Mouse (Mus musculus) hindbrain, embryonic 16.5 days (tissue): ENCODE results near the gene Scgb1b30. TPM values are rescaled to one million over a fixed set of nuclear protein-coding genes. Genes with fewer than 3 reads are reported as not detected.

ENCODE experiments used
- ATAC-seq: fragments of 200-750 bp; cut with Nextera tagmentation; 2 replicates; pipeline ENCODE4 v1.8.0; 2017; ENCODE audit warnings: moderate TSS enrichment, moderate library complexity
- H3K27ac ChIP-seq: fragments of 300-500 bp; sonication (generic); 2 replicates; pipeline ENCODE4 v1.5.1; 2014; ENCODE audit warnings: low read depth, mild to moderate bottlenecking, control low read depth, low read length, moderate library complexity
- H3K27me3 ChIP-seq: fragments of 300-500 bp; sonication (generic); replicated peaks from 2 replicates; pipeline ENCODE4 v1.6.1; 2014; ENCODE audit warnings: low read length; ENCODE audit not compliant: control insufficient read depth, insufficient read depth
- H3K36me3 ChIP-seq: fragments of 300-500 bp; sonication (generic); 2 replicates; pipeline ENCODE4 v1.6.1; 2014; ENCODE audit warnings: mild to moderate bottlenecking, low read length, moderate library complexity, mixed read lengths; ENCODE audit not compliant: control insufficient read depth, insufficient read depth
- H3K4me1 ChIP-seq: fragments of 300-500 bp; sonication (generic); 2 replicates; pipeline ENCODE4 v1.6.1; 2014; ENCODE audit warnings: low read depth, low read length; ENCODE audit not compliant: control insufficient read depth, insufficient read depth
- H3K4me2 ChIP-seq: fragments of 300-500 bp; sonication (generic); 2 replicates; pipeline ENCODE4 v1.6.1; 2014; ENCODE audit warnings: mild to moderate bottlenecking, low read length, control low read depth, moderate library complexity
- H3K4me3 ChIP-seq: fragments of 300-500 bp; sonication (generic); 2 replicates; pipeline ENCODE4 v1.5.1; 2014; ENCODE audit warnings: mild to moderate bottlenecking, low read length, control low read depth, moderate library complexity
- H3K9ac ChIP-seq: fragments of 300-500 bp; sonication (generic); 2 replicates; pipeline ENCODE4 v1.6.1; 2014; ENCODE audit warnings: low read depth, mild to moderate bottlenecking, control low read depth, low read length, moderate library complexity
- H3K9me3 ChIP-seq: fragments of 300-500 bp; sonication (generic); 2 replicates; pipeline ENCODE4 v1.6.1; 2014; ENCODE audit warnings: mild to moderate bottlenecking, low read length, moderate library complexity; ENCODE audit not compliant: control insufficient read depth
- WGBS: fragments of 180-500 bp; shearing (Covaris S2); extraction: QIAGEN DNeasy Blood & Tissue Kit; methylation state at CpG from one replicate; pipeline ENCODE4 v1.1.7; 2014; 5-methylcytosine and 5-hydroxymethylcytosine counted together
- polyA plus RNA-seq: library from polyadenylated mRNA; unstranded; fragments of >200 nt; fragmentation: Nextera tagmentation; extraction: Ambion mirVana; gene quantifications from 2 replicates; pipeline ENCODE4 v1.2.1, GENCODE M21; 2015

The Scgb1b30 gene
- polyA plus RNA-seq, 1 experiment from 2014 or later: not detected

DNA sequence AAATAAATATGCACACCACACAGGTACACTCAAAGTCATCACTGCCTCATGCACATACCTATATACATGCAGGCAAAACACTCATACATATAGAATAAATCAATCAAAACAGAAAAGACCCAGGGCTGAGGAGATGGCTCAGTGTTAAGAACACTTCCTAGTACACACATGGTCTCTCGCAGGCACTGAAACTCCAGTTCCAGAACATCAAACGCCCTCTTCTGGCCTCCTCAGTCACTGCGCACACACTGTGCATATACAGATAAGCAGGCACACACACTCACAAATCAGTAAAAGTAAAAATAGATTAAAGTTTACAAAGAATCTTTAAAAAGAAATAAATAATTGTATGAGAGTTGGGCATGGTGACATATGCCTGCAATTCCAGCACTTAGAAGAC, 31.1 kb downstream of the Scgb1b30 start:
- Histone ChIP-seq H3K27me3 (no peaks in the 10 kb centered on the region), H3K4me1 (peaks cover 13% of the 10 kb centered on the region), H3K36me3 (no peaks in the 10 kb centered on the region), H3K4me3 (no peak overlapping the region), H3K9me3 (no peaks in the 10 kb centered on the region), H3K4me2 (no peak overlapping the region), H3K9ac (no peak overlapping the region), H3K27ac (no peak overlapping the region)
- ATAC-seq: no peak
- WGBS: 84% methylated on average over 3 of the region's 3 CpGs

GRCm38 (mm10) chr7:34131118-34131517, 35.9 kb downstream of the Scgb1b30 start:
- H3K4me3 ChIP-seq: no peak overlapping the region
- 79% methylated on average over 3 of the region's 3 CpGs for WGBS

DNA sequence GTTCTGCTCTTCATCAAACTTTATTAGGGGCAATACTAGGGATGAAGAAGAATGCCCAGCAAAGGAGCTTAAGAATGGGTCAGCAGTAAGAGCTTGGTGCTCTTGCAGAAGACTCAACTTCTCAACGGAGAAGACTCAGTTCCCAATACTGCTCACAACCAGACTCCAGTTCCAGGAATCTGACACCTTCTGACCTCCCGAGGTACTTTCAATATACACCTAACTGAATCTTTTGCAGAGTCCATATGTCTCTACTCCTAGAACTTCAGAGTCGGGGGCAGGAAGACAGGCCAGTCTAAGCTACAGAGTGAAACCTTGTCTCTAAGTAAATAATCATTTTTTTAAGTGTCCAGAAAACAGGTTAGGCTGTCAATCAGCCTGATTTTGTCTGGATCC, 36.7 kb downstream of the Scgb1b30 start:
- H3K4me1 ChIP-seq: peaks cover 17% of the 10 kb centered on the region
- H3K27ac ChIP-seq: no peak overlapping the region
- peak overlapping the region; percentile 89; the same call in 1 of the 2 replicates for H3K9ac ChIP-seq
- no peaks in the 10 kb centered on the region for H3K36me3 ChIP-seq
- WGBS: 15% methylated on average over 3 of the region's 3 CpGs
- ATAC-seq: peak; percentile 18
- peak overlapping the region; percentile 76 for H3K4me2 ChIP-seq
- no peaks in the 10 kb centered on the region for H3K9me3 ChIP-seq
- peak overlapping the region; percentile 64 for H3K4me3 ChIP-seq
- no peaks in the 10 kb centered on the region for H3K27me3 ChIP-seq

More at GRCm38 (mm10) chr7:34131118-34131517, 35.9 kb downstream of the Scgb1b30 start:
- H3K9me3 ChIP-seq: no peaks in the 10 kb centered on the region
- no peak overlapping the region for H3K27ac ChIP-seq
- ATAC-seq: no peak
- no peak overlapping the region; the same call in 1 of the 2 replicates for H3K4me2 ChIP-seq
- H3K4me1 ChIP-seq: peaks cover 17% of the 10 kb centered on the region
- no peaks in the 10 kb centered on the region for H3K27me3 ChIP-seq
- H3K36me3 ChIP-seq: no peaks in the 10 kb centered on the region
- 0 out of 2 replicates have a peak overlapping the region, but pooled peaks have one; percentile 21 for H3K9ac ChIP-seq

- Histone ChIP-seq H3K9me3 (no peaks in the 10 kb centered on the region), H3K9ac (peak overlapping the region; percentile 89), H3K27me3 (no peaks in the 10 kb centered on the region), H3K36me3 (no peaks in the 10 kb centered on the region), H3K27ac (peak overlapping the region; percentile 80), H3K4me1 (peaks cover 17% of the 10 kb centered on the region), H3K4me2 (peak overlapping the region; percentile 76), H3K4me3 (peak overlapping the region; percentile 64)
- ATAC-seq: peak; percentile 80
- 1% methylated on average over 62 of the region's 116 CpGs for WGBS
Observed at GRCm38 (mm10) chr7:34132355-34133079, 37.3 kb downstream of the Scgb1b30 start.

DNA sequence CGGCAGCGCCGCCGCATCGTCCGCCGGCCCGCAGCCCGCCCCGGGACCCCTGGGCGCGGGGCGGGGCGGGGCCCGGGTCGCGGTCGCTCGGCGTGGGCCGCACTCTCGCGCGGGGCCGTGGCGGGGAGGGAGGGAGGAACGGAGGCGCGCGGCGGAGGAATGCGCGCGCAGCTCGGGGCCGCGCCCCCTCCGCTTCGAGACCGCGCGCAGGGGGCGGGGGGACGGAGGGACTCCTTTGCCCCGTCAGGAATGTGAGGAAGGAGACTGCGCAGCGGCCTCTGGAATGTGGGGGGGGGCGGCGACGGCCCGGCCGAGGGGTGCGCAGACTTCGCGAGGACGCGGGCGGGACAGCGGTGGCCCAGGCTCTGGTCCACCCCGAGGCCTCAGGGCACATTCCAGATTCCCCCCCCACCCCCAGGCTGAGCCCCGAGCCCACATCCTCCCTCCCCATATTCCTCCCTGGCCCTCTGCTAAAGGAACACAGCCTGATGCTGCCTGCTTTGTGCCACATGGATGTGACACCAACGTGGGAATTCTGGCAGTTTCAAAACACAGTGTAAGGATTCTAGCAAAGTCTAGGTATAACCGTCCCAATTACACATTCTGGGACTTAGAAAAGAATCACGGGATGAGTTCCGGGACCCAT, 38.0 kb downstream of the Scgb1b30 start, which contains the start of gene Wtip:
Wtip (minus strand) TSS at position 152 of the 646 bp plus-strand sequence.
- H3K27me3 ChIP-seq: no peaks in the 10 kb centered on the region
- 2% methylated on average over 19 of the region's 65 CpGs for WGBS
- no peaks in the 10 kb centered on the region for H3K9me3 ChIP-seq
- peak within 1 kb of the TSS; percentile 89 for H3K9ac ChIP-seq
- peaks cover 17% of the 10 kb centered on the region for H3K4me1 ChIP-seq
- peak within 1 kb of the TSS; percentile 80 for H3K27ac ChIP-seq
- no peaks in the 10 kb centered on the region for H3K36me3 ChIP-seq
- H3K4me3 ChIP-seq: peak within 1 kb of the TSS; percentile 64
- H3K4me2 ChIP-seq: peak within 1 kb of the TSS; percentile 76
- peak; percentile 83 for ATAC-seq

- no peaks in the 10 kb centered on the region for H3K9me3 ChIP-seq
- H3K36me3 ChIP-seq: no peaks in the 10 kb centered on the region
- no peak overlapping the region for H3K27ac ChIP-seq
- no peak for ATAC-seq
- H3K4me2 ChIP-seq: no peak overlapping the region
- H3K4me1 ChIP-seq: peaks cover 17% of the 10 kb centered on the region
- H3K9ac ChIP-seq: no peak overlapping the region
- H3K27me3 ChIP-seq: no peaks in the 10 kb centered on the region
- no peak overlapping the region for H3K4me3 ChIP-seq
- 90% methylated on average over 2 of the region's 2 CpGs for WGBS
Observed at GRCm38 (mm10) chr7:34134336-34134735, 39.1 kb downstream of the Scgb1b30 start.

- WGBS: 95% methylated on average over 6 of the region's 6 CpGs
- H3K9ac ChIP-seq: no peak overlapping the region
- H3K27ac ChIP-seq: no peak overlapping the region
- peak; percentile 4; the same call in 1 of the 2 replicates for ATAC-seq
- H3K4me2 ChIP-seq: no peak overlapping the region
- H3K4me3 ChIP-seq: no peak overlapping the region
- no peaks in the 10 kb centered on the region for H3K4me1 ChIP-seq
- no peaks in the 10 kb centered on the region for H3K27me3 ChIP-seq
- no peaks in the 10 kb centered on the region for H3K9me3 ChIP-seq
- H3K36me3 ChIP-seq: peaks cover 38% of the 10 kb centered on the region
Observed at GRCm38 (mm10) chr7:34139493-34139892, 44.3 kb downstream of the Scgb1b30 start.

- H3K9ac ChIP-seq: no peak overlapping the region
- ATAC-seq: no peak
- peaks cover 51% of the 10 kb centered on the region for H3K36me3 ChIP-seq
- no peaks in the 10 kb centered on the region for H3K9me3 ChIP-seq
- no peaks in the 10 kb centered on the region for H3K27me3 ChIP-seq
- H3K27ac ChIP-seq: no peak overlapping the region
- H3K4me1 ChIP-seq: no peaks in the 10 kb centered on the region
- 98% methylated on average over 13 of the region's 13 CpGs for WGBS
- H3K4me3 ChIP-seq: no peak overlapping the region
- no peak overlapping the region for H3K4me2 ChIP-seq
Observed at GRCm38 (mm10) chr7:34141123-34141522, 45.9 kb downstream of the Scgb1b30 start.

DNA sequence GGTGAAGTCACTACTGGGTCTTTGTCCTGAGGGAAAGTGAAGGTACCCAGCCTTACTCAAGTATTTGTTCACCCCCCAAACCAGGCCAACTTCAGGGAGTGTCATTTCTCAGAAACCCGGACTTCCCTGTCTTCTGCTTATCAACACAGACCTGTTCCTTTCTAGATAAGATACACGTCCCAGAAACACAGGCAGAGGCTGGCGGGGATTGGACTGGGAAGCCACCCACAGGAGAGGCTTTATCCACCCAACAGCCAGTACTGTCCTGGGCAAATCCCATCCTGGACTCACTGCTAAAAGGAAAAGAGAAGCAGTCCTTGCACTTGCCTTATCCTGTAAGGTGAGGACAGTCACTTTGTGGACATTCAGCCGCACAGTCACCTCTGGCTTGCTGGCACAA, 52.0 kb downstream of the Scgb1b30 start:
- WGBS: 97% methylated on average over 4 of the region's 4 CpGs
- Histone ChIP-seq H3K4me2 (no peak overlapping the region), H3K9me3 (peaks cover 5% of the 10 kb centered on the region; the same call in 1 of the 2 replicates), H3K4me1 (no peaks in the 10 kb centered on the region), H3K4me3 (no peak overlapping the region), H3K27me3 (no peaks in the 10 kb centered on the region), H3K36me3 (peaks cover 64% of the 10 kb centered on the region), H3K9ac (no peak overlapping the region), H3K27ac (no peak overlapping the region)
- ATAC-seq: no peak
